Mouse (Mus musculus) yolk sac, embryonic 10.5 days (tissue): ENCODE measurements around the gene Selenom.

Source experiments
- DNase-seq: peaks from one replicate; pipeline ENCODE4 v3.0.0-alpha.2; 2017; ENCODE audit warnings: low spot score

Gene Selenom

DNA sequence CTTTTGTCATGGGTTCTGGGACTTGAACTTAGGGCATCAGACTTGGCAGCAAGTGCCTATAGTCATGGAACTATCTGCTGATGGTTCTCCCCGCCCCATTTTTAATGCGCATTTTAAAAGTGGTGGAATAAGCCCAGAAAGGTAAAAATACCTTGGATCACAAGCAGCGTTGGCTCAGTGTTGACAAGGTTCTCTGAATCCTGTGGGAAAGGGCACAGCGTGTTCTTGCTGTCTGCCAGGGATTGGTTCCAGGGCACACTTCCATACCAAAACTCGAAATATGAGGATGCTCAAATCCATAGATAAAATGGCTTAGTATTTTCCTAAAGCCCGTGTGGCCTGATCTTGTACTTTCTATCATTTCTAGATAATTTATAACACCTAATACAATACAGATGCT lies 1.2 kb upstream of the Selenom start:
- DNase-seq, result no peak

GRCm38 (mm10) chr11:3515216-3515615 lies 732 bp downstream of the Selenom start:
- DNase-seq, result no peak

DNA sequence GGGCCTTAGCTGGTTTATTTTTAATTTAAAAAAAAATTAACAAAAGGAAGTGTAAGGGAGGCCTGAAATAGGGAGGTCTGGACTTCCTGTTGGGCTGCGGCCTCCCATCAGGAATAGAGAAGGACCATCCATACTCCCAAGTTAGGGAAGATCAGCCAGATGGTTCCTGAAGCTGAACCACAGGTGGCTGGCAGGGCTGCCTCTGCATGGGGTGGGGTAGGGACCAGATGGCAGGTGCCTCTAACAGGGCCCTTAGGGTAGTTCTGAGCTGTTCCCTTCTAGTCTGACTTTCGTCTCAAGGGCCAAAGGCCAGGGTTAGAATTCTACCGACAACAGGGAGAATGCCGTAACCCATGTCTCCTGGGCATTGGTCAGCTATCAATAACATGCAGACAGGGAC lies 1.2 kb downstream of the Selenom start:
- no peak for DNase-seq

DNA sequence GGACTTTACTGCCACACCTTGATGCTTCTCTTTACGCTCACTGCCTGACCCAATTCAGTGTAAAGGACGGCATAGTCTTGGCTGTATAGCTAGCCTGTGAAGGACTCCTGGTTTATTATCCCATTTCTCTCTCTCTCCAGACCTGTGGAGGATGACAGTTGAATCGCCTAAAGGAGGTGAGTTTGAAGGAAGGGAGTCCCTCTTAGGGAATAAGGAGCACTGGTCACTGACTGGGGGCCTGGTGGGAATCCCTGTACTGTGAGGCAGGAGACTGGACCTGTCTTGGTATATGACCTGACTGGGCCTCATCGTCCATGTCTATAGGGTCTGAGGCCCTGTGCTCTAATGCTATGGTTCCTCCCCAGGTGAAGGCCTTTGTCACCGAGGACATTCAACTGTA lies 1.6 kb downstream of the Selenom start:
- DNase-seq, result no peak

DNA sequence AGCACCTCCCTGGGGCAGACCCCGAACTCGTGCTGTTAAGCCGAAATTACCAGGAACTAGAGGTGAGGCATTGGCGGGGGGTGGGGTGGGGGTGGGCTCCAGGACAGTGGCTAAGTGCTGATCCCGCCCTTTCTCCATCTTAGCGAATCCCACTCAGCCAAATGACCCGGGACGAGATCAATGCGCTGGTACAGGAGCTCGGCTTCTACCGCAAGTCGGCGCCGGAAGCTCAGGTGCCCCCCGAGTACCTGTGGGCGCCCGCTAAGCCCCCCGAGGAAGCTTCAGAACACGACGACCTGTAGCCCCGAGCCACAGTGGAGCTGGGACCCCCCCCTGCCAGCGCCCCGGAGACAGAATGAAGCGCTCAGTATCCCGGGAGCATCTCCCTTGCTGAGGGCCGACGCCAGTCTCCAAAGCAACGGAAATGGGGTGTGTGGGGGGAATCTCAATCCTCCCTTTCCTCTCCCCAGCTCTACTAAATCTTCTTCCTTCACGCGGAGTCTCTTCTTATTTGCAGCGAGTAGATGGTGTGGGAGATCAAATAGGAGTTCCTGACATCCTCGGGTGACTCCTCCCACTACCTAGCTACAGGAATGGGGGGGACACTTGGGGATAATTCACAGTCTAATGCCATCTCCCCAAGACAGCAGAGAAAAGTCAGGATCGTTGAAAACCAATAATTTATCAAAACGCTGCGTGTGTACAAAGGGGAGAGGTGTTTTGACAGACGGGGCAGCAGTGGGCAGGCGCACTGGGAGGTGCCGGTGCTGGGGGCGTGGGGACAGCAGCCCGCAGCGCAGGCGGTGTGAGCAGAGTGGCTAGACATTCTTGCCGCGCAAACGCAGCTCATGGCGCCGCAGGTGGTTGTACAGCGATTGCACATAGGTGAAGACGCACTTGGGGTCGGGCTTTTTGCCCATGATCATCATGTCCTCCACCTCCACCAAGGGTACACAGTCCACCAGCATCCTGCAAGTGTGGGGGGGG lies 2.7 kb downstream of the Selenom start:
- peak; percentile 53 for DNase-seq

- DNase-seq, result peak; percentile 48
These were observed 3.6 kb downstream of the Selenom start for GRCm38 (mm10) chr11:3517846-3518732.

DNA sequence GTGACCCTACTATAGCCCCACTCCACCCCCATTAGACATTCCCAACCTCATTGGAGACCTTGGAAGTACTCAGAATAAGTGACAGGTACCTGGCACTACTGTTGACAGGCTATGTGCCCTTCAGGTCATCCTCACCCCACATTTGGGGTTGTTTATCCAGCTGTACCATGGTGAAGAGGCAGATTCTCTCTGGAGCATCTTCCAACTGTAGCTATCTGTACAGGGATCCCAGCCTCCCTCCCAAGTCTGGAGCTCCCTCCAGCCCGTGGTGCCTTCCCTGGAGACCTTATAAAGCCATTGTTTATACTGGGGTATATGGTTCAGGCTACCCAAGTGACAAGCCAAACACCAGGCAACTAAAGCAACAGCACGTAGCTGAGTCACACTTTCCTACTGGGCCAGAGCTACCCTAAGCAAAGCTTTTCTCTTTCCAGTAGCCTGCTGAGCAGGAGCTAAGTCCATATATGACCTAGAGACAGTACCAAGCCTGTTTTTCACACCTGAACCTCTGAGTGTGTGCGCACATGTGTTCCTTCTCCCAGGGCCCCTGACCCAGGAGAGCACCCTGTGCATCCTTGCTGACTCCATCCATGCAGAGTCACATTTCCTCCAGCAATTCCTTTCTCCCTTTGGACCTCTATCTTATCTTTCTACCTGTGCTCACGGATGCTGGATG lies 4.7 kb downstream of the Selenom start:
- DNase-seq, result no peak

GRCm38 (mm10) chr11:3519756-3520398 lies 5.4 kb downstream of the Selenom start:
- no peak for DNase-seq

DNA sequence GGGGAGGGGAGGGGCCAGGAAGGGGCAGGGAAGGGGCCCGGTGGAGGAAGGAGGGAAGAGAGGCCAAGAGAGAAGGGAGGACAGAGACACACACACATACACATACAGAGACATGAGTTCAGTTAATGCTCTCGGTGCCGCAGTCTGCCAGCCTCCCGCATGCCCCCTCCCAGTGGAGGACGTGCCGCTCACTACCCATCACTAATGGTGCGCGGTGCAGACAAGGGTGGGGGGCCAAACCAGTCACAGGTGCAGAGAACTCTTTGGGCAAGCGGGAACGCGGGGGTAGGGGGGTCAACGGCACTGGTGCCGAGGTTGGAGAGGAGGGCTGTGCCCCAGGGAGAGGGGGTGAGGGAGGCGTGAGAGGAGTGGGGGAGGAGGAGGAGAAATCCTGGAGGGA lies 6.4 kb downstream of the Selenom start:
- no peak for DNase-seq

GRCm38 (mm10) chr11:3521339-3522224 lies 7.1 kb downstream of the Selenom start:
- DNase-seq, result no peak

DNA sequence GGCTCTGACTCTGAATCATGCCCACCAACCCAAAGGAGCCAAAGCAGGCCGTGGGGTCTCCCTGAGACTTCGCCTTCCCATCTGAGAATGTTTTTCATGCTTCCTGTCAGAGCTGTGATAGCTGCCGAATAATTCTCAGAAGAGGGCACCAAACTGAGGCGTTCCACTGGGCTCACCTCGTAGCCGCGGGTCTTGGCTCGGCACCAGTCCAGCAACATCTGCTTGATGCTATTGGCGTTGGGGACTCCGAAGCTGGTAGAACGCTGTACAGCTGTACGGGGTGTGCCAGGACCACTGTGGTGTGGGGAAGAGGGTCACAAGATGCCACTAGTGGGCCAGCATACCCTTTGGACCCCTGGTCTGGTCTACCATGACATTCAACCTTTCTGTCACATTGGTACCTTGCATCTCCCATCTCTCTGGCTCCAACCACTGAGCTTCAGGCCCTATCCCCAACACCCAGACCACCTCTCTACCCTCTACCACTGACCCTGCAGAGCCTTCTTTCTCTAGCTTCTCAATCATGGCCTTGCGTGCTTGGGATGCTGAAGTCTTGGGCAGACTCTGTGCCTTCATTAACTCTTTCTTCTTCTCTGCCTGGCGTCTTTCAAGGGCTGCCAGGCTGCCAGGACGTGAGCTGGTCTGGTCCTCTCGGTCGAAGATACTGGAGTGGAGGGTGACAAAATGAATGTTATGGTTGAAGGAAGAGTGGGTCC lies 8.0 kb downstream of the Selenom start:
- DNase-seq, result no peak

DNA sequence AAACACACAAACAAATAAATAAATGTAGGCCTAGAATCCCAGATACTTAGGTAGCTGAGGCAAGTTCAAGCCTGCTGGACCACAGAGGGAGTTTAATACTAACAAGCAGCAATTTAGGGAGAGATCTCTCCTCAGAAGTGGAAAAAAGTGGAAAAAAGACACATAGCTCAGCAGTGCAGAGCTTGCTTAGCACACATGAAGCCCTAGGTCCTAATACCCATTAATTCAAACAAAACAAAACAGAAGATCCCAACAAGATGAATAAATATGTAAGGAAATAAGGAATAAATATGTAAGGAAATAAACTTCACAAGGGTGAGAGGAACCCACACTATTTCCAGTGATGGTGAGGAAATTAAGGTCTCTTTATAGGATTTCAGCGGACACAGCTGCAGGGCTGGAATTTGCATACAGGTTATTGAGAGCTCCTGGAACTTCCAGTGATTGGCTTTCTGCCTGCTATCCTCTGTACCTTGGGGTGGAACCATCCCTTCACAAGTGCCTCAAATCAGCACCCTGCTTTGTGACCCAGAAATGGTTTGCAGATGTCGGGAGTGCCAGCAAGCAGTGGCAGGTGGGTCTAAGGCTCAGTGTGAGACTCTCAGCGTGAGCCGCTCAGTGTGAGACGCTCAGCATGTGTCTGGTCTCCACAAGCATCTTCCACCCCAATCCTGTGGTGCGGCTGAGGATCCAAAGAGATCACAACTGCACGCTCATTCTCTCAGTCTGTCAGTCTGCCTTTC lies 9.5 kb downstream of the Selenom start:
- no peak for DNase-seq

DNA sequence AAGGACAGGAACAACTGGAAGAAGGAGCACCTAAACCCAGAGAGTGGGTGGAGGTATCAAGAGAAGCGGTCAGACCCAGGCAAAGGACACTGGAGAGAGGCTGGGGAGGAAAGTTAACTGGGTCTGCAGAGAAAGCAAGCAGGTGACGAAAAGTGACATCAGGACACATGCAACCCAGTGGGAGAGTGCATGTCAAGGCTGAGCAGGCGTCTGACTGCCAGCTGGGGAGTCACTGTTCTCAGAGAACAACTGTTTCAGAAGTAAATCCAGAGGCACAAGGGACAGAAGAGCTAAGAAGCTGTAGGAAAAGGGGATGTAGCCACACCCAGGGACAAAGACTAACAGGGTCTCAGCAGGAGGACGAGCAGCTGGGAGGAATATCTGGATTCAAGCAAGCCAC lies 11.1 kb downstream of the Selenom start:
- no peak for DNase-seq

DNA sequence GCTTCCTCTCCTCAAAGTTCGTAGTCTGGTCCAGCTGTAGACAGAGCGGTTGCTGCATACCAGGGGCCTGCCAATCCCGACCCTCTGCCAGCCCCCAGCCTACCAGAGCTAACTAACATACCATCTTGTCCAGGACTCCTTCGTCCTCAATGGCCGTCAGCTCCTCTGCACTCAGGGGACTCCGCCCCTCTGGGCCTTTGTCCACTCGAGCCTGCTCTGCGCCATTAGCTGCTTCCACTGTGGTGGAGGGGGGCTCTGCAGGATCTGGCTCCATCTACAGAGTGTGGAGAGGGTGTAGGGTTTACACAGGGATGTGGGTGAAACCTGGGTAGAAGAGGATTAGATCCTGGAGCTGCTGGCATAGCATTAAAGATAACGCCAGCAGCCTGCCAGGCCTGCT lies 11.7 kb downstream of the Selenom start:
- DNase-seq, result no peak

- DNase-seq, result no peak
These were observed 12.7 kb downstream of the Selenom start for GRCm38 (mm10) chr11:3526979-3527738.

DNA sequence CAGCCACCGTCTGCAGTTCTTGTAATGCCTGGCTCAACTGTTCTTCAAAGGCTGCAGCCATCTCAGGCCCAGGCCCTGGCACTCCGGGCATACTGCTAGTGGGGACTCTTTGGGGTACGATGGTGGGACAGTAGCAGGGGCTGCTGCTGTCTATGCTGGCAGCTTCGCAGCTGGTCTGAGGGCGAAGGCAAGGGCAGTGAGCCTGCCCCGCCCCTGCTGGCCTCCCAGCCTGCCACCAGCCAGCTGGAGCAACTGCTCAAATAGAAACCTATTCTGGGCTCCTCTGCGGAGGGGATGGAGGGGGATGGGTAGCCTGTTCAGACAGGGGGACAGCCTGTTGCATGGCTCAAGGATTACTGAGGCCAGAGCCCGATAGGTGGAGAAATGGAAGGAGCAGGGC lies 13.3 kb downstream of the Selenom start:
- no peak for DNase-seq

DNA sequence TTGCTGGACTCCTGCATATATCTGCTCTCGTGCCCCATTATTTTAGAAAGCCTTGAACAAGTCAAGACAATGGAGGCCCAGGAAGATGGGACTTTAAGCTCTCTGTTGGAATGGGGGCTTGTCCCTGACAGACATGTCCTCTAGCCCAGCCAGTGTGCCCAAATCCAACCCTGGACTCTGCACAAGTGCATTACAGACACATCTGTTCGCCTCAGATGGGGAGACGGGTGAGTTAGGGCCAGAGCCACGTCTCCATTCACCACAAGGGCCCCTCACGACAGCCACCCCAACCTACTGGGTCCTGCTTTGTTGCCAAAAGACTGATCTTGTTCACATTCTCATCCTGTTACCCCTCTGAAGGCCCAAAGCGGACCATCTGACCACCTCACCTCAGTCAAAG lies 13.7 kb downstream of the Selenom start:
- no peak for DNase-seq

DNA sequence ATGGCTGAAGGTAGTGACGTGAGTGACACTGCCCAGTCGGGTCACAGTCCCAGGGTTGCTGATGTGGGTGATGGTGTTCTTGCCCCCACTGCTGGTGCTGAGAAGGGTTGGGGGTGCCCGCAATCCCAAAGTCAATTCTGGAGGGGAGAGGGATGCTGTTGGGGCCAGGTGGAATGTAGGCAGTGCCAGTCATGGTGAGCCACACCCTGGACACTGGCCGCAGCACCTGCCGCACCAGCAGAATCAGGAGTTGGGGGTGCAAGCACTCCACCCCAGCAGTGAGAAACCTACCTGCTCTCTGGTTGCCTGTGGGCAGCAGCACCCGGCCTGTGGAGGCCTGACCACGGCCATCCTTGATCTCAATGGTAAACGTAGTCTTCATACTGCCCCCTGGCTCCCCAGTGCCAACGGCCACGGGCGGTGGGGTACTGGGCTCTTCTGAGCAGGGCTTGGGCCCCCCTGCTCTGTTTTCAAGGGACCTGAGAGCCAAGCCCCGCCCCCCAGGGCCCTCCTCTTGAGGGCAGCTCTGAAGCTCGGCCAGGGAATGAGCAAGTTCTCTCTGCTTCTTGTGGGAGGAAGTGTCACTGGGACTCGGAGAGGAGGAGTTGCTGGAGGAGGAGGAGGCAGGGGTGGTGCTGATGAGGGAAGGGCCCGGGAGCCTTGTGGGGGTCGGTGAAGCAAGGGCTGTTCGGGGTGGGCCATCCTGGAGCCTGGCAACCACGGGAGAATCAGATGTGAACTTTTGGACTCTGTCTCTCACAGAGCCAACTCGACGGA lies 15.2 kb downstream of the Selenom start:
- no peak for DNase-seq
